Mouse (Mus musculus): ENCODE measurements around the gene Onecut3. TPM values are rescaled to one million over a fixed set of nuclear protein-coding genes. Genes with fewer than 3 reads are reported as not detected.

Onecut3 gene
- polyA plus RNA-seq (2012; rRNA removed; ENCODE audit: low replicate concordance), result 0.26 and 4.2 TPM in 2 replicates

DNA sequence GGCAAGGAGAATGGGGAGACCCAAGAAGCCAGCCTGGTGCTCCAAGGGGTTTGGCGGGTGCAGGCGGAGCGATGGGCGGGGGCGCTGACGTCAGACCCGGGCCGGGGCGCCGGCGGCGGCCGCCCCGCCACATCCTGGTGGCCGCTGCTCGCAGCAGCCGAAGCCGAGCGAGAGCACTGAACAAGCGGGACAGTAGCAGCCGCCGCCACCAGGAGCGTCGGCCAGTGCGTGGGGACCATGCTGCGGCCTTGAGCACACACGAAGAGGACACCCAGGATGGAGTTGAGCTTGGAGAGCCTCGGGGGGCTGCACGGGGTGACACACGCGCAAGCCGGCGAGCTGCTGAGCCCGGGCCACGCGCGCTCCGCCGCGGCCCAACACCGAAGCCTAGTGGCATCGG is at the start of gene Onecut3:
Onecut3 (plus strand) TSS at position 104 of the 400 bp plus-strand sequence.

DNA sequence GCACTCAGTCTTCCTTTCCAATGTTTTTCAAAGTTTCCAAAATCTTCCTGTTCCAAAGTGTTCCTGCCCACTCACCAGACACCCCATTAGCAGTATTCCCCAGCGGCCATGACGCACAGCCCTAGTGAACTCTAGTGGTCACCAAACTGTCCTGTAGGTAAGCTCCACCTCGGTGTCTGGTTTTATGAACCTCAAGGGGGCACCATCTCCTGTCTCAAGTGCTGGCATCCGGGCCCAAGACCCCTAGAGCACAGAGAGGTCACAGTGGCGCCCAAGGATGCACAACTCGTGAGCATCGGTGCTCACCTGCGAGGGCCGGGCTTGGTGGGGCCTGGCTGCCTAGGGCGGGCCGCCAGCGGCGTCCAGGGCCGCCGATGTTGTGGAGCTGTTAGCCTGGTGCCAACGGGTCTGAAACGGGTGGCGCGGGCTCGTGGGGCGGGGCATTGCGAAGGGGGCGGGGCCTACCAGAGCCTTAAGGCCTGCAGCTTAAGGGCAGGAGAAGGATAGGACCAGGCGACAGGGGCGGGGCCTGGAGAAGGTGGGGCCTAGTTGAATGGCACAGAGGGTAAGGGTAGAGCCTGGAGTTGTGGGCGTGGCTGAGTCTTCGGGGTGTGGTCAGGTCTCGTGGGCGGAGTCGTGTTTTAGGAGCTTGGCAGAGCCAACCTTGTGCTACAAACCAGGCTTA is 44.2 kb downstream of the Onecut3 start, which contains the start of gene Atp8b3:
Atp8b3 (minus strand) TSS at position 415 of the 685 bp plus-strand sequence.

DNA sequence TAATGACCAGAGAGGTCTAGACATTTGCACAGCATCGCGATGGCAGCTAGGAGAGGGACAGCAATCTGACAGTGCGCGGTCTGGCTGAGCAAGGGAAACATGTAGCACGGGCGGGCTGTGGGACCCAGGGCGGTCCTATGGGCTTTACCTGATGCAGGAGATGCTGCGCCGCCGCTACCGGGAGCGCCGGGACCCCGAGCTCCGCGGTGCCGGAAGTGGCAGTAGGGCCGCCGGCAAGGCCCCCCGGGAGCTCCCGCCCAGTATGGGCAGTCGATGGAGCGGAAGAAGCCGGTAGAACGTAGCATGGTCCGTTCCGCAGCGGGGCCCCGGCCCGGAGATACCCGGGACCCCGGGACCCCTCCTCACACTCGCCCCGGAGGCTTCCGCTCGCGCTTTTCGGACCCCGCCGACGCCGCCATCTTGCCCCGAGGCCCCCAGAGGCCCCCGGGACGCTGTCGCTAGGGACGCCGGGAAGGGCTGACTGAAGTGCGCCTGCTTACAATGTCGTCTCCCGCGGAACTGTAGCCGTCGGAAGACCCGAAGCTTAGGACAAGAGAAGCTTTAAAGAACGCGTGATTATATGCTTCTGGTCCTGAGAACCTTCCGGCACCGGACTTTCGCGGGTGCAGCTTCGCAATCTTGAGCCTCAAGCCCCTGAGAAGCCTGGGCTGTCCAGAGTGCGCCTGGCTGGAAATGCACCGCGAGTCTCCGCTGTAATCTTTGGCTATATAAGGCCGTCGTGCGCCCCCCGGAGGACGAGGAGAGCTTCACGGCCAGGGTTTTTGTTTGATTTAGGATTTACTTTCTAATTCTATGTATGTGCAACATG is 66.7 kb downstream of the Onecut3 start, which contains the start of gene Rexo1:
Rexo1 (minus strand) TSS at position 445 of the 829 bp plus-strand sequence.

Other genes starting within 250 kb of the Onecut3 start
- gene Ndufs7, start 245.7 kb upstream of the Onecut3 start, polyA plus RNA-seq (2012; rRNA removed; ENCODE audit: low replicate concordance), result 967 and 1,434 TPM in 2 replicates
- 15.1 and 43.1 TPM in 2 replicates for gene Gamt, start 233.8 kb upstream of the Onecut3 start, polyA plus RNA-seq (2012; rRNA removed; ENCODE audit: low replicate concordance)
- gene Dazap1, start 233.3 kb upstream of the Onecut3 start, polyA plus RNA-seq (2012; rRNA removed; ENCODE audit: low replicate concordance), result 104 and 128 TPM in 2 replicates
- 739 and 1,199 TPM in 2 replicates for gene Rps15, start 202.4 kb upstream of the Onecut3 start, polyA plus RNA-seq (2012; rRNA removed; ENCODE audit: low replicate concordance)
- gene Apc2, start 198.9 kb upstream of the Onecut3 start, polyA plus RNA-seq (2012; rRNA removed; ENCODE audit: low replicate concordance), result 0.88 and 1.1 TPM in 2 replicates
- 52.1 and 92.1 TPM in 2 replicates for gene 2310011J03Rik, start 174.3 kb upstream of the Onecut3 start, polyA plus RNA-seq (2012; rRNA removed; ENCODE audit: low replicate concordance)
- gene Pcsk4, start 165.3 kb upstream of the Onecut3 start, polyA plus RNA-seq (2012; rRNA removed; ENCODE audit: low replicate concordance), result 37.6 and 47.6 TPM in 2 replicates
- 257 and 279 TPM in 2 replicates for gene Reep6, start 164.9 kb upstream of the Onecut3 start, polyA plus RNA-seq (2012; rRNA removed; ENCODE audit: low replicate concordance)
- 113 and 171 TPM in 2 replicates for gene Adamtsl5, start 146.4 kb upstream of the Onecut3 start, polyA plus RNA-seq (2012; rRNA removed; ENCODE audit: low replicate concordance)
- gene Plk5, start 138.4 kb upstream of the Onecut3 start, polyA plus RNA-seq (2012; rRNA removed; ENCODE audit: low replicate concordance), result 2.4 and 7.5 TPM in 2 replicates
- gene Mex3d, start 107.2 kb upstream of the Onecut3 start, polyA plus RNA-seq (2012; rRNA removed; ENCODE audit: low replicate concordance), result 13.6 and 24.5 TPM in 2 replicates
- 76.6 and 89.3 TPM in 2 replicates for gene Mbd3, start 95.3 kb upstream of the Onecut3 start, polyA plus RNA-seq (2012; rRNA removed; ENCODE audit: low replicate concordance)
- gene Uqcr11, start 88.0 kb upstream of the Onecut3 start, polyA plus RNA-seq (2012; rRNA removed; ENCODE audit: low replicate concordance), result 2,686 and 4,056 TPM in 2 replicates
- gene Tcf3, start 61.2 kb upstream of the Onecut3 start, polyA plus RNA-seq (2012; rRNA removed; ENCODE audit: low replicate concordance), result 95.5 and 98.0 TPM in 2 replicates
- 0.02 TPM in 1 of 2 replicates, not detected in the other for gene Atp8b3, start 44.3 kb downstream of the Onecut3 start, polyA plus RNA-seq (2012; rRNA removed; ENCODE audit: low replicate concordance)
- gene Rexo1, start 66.7 kb downstream of the Onecut3 start, polyA plus RNA-seq (2012; rRNA removed; ENCODE audit: low replicate concordance), result 50.2 and 62.3 TPM in 2 replicates
- gene Klf16, start 82.5 kb downstream of the Onecut3 start, polyA plus RNA-seq (2012; rRNA removed; ENCODE audit: low replicate concordance), result 22.7 and 36.3 TPM in 2 replicates
- 502 and 1,087 TPM in 2 replicates for gene Abhd17a, start 95.5 kb downstream of the Onecut3 start, polyA plus RNA-seq (2012; rRNA removed; ENCODE audit: low replicate concordance)
- 164 and 176 TPM in 2 replicates for gene Scamp4, start 108.0 kb downstream of the Onecut3 start, polyA plus RNA-seq (2012; rRNA removed; ENCODE audit: low replicate concordance)
- gene Adat3, start 108.0 kb downstream of the Onecut3 start, polyA plus RNA-seq (2012; rRNA removed; ENCODE audit: low replicate concordance), result 23.9 and 33.1 TPM in 2 replicates
- 1.7 and 2.4 TPM in 2 replicates for gene Gm49322, start 111.2 kb downstream of the Onecut3 start, polyA plus RNA-seq (2012; rRNA removed; ENCODE audit: low replicate concordance)
- gene Csnk1g2, start 128.0 kb downstream of the Onecut3 start, polyA plus RNA-seq (2012; rRNA removed; ENCODE audit: low replicate concordance), result 194 and 256 TPM in 2 replicates
- 70.9 and 83.2 TPM in 2 replicates for gene Btbd2, start 162.2 kb downstream of the Onecut3 start, polyA plus RNA-seq (2012; rRNA removed; ENCODE audit: low replicate concordance)
- 147 TPM in 2 replicates for gene Mknk2, start 183.3 kb downstream of the Onecut3 start, polyA plus RNA-seq (2012; rRNA removed; ENCODE audit: low replicate concordance)
- 28.1 and 37.8 TPM in 2 replicates for gene Mob3a, start 207.1 kb downstream of the Onecut3 start, polyA plus RNA-seq (2012; rRNA removed; ENCODE audit: low replicate concordance)
- gene Izumo4, start 207.3 kb downstream of the Onecut3 start, polyA plus RNA-seq (2012; rRNA removed; ENCODE audit: low replicate concordance), result 20.8 and 44.8 TPM in 2 replicates
- 80.7 and 89.3 TPM in 2 replicates for gene Ap3d1, start 247.4 kb downstream of the Onecut3 start, polyA plus RNA-seq (2012; rRNA removed; ENCODE audit: low replicate concordance)